Mouse (Mus musculus): ENCODE measurements around the gene Fkbp11.

DNA sequence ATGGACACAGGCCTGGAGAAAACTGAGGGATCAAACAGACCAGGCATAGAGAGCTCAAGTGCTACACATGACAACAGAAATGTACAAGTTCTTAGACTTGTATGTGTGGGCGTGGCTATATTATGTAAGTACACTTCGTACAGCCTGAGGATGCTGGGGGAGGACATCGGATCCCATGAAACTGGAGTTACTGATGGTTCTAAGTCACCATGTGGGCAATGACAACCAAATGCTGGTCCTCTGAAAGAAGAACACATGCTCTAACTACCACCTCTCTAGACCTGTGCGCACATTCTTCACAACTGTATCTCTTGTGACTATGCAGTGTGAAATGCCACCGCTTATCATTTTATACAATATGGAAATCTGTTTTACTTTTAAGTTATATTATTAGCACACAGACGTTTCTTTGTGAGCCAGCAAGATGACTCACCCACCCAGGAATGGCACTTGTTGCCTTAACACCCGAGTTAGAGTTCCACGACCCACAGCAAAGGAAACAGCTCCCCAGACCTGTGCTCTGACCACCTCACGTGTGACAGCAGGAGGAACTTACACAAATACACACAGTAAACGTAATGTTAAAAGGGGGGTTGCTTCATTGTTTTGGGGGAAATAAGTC is 18.5 kb upstream of the Fkbp11 start:
- TF ChIP-seq POLR2A (IDR thresholded peaks at IDR 0.05; ENCODE audit: insufficient read depth, low read depth, low read length) (no peak), CTCF (IDR thresholded peaks at IDR 0.05; ENCODE audit: insufficient read depth, low read depth, low read length) (no peak)

Data from olfactory bulb, adult 2 months (tissue).